Mouse (Mus musculus) T-helper 1 cell (primary cell): ENCODE measurements around the gene Zhx3.

Experiments used
- in situ Hi-C: fragments of 300-600 bp; cut with MboI, MseI; formaldehyde crosslinking; loops from one replicate; pipeline ENCODE4 v1.15.1; 2025; ENCODE audit warnings: high pct_unique_total_duplicates

Zhx3 gene

DNA sequence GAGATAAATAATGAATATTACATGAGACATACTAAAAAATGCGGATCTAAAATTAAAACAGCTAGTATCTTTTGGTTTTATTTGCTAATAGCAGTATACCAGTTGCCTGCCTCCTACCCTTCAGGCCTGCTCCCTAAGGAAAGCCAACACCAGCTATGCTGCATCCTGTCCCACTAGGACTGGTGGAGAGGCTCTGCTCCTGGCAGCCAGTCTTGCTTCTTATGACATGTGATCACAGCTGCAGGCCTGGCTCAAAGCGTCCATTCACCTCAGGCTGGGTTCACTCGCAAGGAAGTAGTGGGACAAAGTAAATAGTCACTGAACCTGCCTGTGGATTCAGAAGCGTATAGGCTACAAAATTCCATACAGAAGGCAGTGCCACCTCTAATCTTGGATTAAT lies 11.1 kb upstream of the Zhx3 start:
- in situ Hi-C loops: loop anchor here (5.0 to 25.0 kb wide), 2 partner anchors 122 to 282 kb away; no protein-coding TSS in a partner anchor

DNA sequence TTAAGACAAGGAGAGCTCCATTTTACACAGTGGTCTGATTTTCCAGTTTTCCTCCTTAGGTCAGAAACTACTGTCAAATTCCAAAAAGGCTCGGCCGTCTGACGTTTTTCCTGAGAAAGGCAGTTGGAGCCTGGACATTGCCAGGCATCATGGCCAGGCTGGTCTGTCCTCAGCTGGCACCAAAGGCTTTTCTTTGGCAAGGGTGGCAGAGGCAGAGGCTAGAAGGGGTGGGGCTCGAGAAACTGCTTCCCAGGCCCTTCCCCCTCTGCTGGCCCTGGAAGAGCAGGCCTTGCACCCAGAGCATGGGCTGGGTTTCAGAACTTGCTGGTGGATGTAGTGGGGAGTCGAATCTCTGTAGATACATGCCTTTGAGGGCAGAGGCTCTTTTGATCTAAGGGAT lies 9.6 kb upstream of the Zhx3 start:
- in situ Hi-C loops: loop anchor here (5.0 to 25.0 kb wide), 2 partner anchors 120 to 280 kb away; no protein-coding TSS in a partner anchor

DNA sequence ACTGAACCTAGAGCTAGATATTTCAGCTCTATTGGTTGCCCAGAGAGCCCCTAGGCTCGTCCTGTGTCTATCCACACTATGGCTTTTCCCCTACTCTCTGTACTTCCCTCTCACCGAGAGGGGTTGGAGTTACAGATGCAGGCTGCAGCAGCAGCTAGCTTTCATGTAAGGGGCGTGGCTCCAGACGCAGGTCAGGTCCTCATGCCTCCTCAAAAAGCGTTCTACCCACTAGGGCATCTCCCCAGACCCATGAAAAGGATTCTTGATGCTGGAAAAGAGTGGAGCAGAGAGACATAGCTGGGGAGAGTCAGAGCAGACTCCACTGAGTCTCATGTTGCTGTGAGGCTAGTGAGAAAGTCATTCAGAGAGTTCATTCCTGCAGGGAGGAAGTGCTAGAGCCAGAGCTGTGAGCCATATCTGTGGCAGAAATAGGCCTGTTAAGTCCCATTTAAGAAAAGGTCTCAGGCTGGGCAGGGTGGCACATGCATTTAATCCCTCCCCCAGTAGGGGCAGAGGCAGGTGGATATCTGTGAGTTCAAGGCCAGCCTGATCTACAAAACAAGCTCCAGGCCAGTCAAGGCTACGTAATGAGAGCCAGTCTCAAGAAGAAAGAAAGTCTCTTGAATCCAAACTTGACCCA lies 8.8 kb upstream of the Zhx3 start:
- in situ Hi-C loops: loop anchor here (5.0 to 25.0 kb wide), 2 partner anchors 119 to 279 kb away; no protein-coding TSS in a partner anchor

DNA sequence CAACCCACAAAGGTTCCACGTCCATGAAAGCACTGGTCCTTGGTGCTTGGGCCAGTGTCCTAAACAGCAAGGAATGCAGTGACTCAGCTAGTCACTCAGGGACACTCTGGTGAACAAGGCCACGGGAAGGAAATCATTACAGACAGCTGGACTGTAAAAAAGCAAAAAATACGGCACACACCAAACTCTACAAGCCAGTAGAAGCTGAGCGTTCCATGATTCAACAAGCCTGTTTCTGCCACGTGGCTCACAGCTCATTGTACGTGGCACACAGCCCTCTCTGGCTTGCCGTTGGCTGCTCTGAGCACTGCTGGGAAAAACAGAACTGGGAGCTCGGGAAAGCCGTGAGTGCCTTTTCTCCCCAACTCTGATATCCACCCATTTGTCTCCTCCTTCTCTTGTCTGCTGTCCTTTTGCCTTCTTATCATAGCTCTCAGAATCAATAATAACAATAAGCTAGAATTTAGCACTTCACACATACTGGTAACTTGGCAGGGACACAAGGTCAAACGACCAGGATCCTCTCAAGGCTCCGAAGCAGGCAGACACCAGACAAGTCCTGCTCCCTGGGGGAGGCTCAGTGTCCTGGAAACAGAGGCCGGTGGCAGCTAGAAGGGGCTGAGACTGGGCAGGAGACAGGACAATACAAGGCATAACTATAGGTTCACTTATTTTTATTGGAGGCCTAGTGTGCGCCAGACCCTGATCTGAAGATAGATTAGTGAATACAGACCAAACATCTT lies 7.8 kb upstream of the Zhx3 start, which contains the start of gene Lpin3:
TSS of gene Lpin3 (plus strand) at position 218 of the 743 bp plus-strand sequence.
- in situ Hi-C loops: loop anchor here (5.0 to 25.0 kb wide), 2 partner anchors 118 to 278 kb away; no protein-coding TSS in a partner anchor

DNA sequence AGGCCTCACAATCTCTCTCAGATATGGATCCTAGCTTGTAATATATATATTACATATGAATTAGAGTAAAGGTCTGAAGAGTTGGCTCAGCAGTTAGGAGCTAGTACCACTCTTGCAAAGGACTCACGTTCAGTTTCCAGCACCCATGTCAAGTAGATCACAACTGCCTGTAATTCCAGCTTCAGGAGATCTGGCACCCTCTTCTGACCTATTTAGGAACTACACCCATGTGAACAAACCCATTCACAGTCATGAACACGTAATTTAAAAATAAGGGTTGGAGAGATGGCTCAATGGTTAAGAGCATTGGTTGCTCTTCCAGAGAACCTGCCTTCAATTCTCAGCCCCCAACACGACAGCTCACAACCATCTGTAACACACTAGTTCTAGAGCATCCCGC lies 3.3 kb upstream of the Zhx3 start:
- in situ Hi-C loops: loop anchor here (25.0 kb wide), 1 partner anchor 114 kb away; no protein-coding TSS in a partner anchor

DNA sequence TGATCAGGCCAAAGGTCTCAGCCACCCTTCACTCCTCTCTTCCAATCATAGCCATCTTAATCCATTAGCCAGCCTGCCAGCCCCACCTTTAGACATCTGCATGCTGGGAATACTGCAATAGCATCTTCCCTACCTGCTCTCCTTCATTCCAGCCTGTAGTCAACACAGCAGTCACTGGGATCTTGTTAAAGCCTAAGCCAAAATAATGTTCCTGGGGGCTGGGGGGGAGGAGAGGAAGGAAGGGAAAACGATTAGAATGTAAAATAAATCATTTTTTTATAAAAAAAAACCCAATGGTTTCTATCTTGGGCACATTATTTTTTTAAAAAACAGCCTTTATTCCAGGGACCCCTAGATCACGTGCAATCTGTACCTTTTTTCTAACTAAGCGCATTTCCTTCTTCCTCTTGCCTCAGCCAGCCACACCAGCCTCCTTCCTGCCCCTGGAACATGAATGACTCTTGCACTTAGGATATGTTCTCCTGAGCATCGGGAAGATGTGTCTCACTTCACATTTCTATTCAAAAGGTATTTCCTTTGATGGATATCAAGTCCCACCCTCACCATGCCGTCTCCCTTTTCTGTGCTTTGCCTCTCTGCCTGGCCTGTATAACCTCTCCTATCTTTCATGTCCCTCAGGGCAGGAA lies 1.6 kb upstream of the Zhx3 start:
- in situ Hi-C loops: no loop called here

DNA sequence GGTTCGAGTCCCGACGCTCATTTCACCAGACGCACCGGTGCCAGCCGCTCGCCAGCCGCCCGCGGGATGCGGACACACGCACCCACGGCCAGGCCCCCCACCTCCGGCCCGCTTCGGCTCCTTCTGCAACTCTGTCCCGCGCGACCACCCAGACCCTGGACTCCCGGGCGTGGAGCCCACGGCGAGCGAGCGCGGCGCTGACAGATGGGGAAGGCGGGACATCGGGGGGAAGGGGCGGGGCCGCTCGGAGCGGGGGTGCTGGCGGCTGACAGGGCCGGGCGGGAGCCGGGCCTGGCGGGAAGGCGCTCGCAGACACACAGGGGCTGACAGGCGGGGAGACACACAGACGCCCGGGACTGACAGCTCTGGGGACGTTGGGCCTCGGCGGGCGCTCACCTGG lies 403 bp downstream of the Zhx3 start:
- in situ Hi-C loops: no loop called here

DNA sequence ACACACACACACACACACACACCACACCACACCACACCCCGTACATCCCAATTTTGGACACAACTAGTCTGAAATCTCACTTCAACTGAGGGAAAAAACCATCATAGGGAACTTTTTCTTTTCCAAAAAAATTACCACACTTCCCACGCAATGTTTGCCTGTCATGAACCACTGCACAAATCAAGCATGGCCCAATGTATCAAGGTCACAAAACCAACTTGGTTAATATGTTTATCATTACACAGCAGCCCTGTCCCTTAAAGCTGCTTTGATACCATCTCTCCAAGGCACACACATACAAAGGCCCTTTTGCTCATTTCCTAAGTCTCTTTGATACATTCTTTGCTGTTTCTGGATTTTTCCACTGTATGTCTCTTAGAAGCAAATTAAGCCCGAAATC lies 1.5 kb downstream of the Zhx3 start:
- in situ Hi-C loops: no loop called here

DNA sequence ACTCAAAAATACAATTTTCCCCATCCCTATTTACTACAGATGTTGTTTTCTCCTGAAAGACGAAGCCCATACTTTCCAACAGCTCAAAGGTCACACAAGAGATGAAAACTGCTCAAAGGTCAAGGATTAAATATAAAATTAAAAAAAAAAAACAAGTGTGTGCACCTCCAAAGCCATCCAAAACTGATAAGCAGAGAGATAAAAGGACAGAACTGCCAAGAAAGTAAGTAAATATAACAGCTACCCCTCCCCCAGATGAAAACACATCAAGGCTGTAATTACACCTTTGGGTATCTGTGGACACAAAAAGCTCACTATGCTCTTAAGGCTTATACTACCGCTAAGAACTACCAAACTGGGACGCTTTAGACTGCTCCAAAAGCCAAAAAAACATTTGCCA lies 3.4 kb downstream of the Zhx3 start:
- in situ Hi-C loops: no loop called here

DNA sequence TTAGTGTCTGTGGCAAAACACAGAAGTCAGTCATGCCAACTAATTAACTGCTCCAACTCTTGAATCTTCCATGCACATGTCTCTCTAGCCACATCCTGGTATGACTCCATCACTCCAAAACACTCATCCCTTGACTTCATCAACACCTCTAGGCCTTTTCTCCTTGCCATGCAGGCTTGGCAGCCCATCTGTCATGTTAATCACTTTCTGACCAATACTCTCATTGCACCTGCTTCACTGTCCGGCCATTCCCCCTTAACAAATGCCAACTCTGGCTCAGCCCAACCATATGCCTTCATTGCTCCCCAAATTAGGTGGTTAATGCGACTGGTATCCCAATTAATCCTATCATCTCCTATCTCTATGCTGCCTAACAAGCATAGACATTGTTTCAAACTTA lies 7.5 kb downstream of the Zhx3 start:
- in situ Hi-C loops: no loop called here

DNA sequence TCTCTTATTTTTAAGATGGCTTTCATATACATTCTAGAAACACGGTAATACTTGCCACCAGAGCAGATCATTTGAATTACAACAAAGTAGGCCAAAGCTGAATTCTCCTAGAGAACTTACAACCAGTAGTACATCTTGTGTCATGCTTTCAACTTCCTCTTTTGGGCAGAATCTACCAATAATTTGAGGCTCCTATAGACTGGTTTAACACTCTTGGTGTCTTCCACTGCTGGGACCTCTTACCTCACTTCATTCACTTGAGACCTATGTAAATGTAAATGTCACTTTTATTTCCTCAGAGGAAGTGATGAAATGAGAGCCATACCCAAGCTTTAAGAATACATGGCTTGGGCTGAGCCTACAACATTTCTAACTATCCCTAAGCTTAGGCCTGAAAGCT lies 8.7 kb downstream of the Zhx3 start:
- in situ Hi-C loops: no loop called here

DNA sequence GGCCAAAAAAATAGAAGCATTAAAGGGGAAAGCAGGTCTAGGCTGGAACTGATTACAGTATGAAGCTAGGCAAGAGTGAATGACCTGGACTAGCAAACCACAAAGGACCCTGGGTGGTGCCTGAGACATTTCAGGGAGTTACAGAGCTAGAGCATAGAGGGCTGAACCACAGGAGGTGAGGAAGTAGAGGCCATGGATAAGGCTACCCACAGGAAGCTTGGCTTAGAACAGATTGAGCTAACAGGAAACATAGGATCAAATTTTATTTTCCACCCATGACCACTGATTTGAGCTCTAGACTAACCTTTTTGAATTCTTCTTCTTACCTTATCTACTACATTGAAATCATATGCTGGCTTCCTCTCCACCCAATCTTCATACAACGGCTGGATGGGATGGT lies 12.4 kb downstream of the Zhx3 start:
- in situ Hi-C loops: no loop called here

DNA sequence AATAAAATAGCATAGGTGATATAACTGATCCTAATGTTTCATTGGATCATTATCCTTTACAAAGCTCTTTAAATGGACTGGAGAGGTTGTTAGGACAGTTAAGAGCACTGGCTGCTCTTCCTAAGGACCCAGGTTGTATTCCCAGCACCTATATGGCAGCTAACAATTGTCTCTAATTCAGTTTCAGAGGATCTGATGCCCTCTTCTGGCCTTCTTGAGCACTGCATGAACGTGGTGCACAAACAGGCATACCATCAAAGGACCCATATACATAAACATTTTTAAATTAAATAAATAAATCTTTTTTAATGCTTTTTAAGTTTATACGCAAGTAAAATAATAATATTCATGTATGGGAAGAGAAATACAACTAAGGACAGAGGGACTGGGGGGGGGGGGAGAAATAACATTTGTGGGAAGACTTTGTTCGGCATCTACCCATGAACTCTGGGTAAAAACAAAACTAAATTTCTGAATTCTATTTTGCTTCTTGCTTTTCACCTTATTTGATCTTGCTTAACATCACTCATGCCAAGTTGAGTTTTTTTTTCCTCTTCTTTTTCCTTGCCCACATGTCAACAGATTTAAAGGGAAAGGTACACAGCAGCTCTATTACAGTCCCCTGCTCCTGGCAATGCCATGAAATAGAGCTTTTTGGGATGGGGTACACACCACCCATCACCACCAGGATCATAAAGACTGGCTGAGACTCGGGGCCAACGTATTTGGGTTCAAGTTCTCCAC lies 16.3 kb downstream of the Zhx3 start:
- in situ Hi-C loops: no loop called here

DNA sequence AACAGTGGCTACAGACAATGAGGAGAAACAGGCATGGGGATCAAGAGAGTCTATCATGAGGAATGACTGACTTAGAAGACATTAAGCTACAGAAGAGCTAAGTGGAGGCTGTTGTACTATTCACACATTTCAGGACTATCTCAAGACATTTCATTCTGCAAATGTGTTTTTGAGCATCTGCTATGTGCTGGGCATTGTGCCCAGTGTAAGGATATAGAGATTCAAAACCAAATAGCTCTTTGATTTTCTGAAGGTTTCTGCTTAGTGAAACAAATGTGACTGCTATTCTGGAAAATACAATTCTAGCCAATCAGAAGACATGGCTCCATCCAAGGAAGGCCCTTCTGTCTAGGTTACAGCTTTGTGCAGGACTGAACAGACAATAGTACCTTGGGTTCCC lies 18.1 kb downstream of the Zhx3 start:
- in situ Hi-C loops: no loop called here

DNA sequence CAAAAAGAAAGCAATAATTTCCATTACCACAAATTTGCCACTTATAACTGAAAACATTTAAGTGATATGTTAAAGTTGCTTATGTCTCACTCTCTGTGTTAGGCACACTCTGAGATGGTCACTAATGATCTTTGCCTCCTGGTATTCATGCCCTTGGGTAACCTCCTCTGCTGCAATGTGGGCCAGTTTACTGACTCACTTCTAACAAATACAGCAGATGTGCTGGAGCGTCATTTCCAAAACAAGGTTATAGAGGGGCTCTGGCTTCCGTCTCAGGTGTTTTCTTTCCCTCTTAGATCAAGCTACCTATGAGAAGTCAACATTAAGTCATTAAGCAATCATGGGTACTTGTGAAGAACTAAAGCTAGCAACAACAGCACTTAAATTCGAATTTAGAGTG lies 22.4 kb downstream of the Zhx3 start:
- in situ Hi-C loops: no loop called here

DNA sequence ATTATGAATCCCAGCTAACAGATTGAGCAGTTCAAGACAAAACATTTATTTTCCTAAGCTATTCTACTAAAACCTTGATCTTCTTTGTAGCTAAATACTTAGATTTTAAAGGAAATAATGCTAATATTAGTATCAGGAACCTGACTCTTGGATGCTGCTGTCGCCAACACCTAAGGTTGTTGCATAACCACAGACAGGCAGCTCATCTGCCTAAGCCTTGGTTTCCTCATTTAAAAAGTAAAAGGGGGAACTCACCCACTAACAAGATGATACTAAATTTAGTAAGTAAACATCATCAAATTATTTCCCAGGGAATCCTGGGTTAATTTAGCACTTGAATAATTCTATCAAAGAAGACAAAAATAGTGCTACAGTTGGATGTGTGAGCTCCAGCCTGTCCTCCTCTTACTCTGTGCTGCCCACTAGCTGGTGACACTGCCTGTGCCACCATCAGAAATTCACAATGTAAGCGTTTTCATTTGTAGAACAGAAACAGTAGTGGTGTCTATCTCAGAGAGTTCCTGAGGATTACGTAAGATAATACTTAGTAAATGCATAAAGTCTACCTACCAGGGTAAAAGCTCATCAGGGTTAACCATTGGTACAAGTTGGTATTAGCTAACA lies 23.1 kb downstream of the Zhx3 start:
- in situ Hi-C loops: no loop called here

DNA sequence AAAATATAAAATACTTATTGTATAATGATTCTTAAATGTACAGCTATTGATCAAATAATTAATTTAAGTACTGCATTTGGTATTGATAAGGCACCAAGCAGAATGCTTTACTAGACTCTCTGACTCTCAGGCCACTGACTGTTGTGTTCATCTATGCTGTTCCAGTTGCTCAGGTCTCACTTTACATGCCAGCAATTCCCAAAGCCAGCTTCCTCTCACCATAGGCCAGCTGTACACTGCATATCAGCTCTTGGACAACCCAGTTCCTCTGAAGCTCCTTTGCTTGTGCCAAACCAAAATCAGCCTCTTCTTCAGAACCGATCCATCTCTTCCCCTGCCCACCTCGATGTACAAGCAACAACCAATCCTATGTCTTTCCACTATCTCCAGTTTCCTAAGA lies 24.6 kb downstream of the Zhx3 start:
- in situ Hi-C loops: no loop called here

DNA sequence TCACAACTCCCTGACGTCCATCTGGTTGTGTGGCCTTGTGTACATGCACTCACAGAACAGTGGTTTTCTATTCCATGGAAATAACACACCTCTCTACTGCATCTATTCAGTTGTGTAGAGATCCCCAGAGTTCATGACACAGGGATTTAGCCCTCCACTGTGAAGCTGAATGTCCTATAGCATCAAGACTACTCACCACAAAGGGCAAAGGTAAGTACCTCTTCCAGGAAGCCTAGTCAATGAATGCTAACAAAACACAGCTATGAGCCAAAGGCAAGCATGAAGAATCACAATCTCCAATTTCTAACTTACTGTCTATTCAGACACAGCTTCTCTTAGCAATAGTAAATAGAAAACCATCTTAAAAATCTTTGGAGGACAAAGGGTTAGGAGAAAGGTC lies 25.1 kb downstream of the Zhx3 start:
- in situ Hi-C loops: no loop called here

DNA sequence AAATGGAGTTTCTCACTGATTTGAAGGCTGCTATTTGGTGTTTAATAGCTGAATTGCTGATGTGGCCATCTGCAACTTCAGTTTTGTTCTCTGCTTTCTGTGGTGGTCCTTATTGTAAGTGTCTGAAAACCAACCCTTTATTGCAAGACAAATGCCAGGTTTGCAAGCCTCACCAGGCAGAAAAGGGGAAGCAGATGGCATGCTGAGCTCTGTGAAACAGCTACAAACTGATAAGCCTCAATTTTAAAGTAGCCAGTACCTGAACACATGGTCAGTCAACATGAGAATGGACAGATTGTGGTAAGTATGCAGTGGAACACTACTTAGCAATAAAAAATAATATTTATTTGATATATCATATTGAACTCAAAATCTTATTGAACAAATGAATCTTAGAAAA lies 32.0 kb downstream of the Zhx3 start:
- in situ Hi-C loops: no loop called here

DNA sequence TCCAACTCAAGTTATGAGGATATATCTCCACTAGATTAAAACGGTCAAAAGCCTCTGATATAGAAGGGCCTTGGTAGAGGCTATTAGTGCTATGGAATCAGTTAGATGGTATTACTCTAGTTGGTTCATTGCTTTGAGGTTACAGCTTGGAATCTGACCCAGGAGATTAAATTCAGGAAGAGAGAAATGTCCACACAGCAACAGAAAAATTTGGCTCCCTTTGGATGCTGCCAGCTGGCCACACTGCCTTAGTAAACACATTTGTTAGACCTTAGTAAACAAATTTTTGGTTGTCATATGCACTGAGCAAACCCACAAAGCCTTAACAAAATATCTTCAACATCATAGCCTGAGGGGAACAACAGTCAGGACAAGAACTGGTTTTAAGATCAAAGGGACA lies 62.0 kb downstream of the Zhx3 start:
- in situ Hi-C loops: no loop called here

DNA sequence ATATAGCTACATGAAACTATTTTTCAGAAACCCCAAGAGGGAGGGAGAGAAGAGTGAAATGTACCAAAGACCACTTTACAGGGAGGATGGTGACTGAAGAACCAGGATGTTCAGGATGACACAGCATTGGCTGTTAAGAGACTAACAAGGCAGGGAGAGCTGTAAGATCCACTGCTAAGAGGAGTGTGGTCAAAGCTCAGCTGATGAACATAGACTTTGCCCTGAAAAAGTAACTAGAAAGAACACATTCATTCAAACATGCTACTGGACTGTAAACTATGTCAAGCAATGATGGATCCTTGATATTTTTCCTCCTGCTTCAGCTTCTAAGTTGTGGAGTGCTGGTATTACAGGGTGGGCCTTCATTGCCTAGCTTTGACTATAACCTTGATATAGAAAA lies 62.4 kb downstream of the Zhx3 start:
- in situ Hi-C loops: no loop called here
